Mouse (Mus musculus): ENCODE results near the gene Prr29. TPM values are rescaled to one million over a fixed set of nuclear protein-coding genes. Genes with fewer than 3 reads are reported as not detected.

Prr29 gene
- polyA plus RNA-seq, 1 experiment from 2014 or later: not detected

DNA sequence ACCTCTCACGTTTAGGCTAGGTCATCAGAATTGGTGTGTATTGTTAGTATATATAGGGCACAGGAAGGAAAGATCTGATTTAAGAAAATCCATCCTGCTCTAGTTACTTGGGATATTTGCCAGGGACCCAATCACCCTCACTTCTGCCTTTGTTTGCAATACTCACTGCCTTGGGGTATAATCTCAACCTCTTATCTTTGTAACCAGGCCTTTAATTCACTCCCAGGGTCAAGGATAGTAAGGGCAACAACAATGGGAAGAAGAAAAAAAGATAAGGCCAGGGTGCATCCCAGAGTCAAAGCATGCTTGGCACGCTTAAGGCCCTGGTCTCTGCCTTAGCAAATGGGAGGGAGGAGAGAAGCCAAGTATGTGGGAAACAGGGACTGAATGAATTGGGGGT lies 52.6 kb downstream of the Prr29 start:
- 93% methylated on average over 2 of the region's 2 CpGs for WGBS
- H3K27me3 ChIP-seq: no peaks in the 10 kb centered on the region
- ATAC-seq: no peak
- no peaks in the 10 kb centered on the region for H3K4me1 ChIP-seq
- H3K4me2 ChIP-seq: no peak overlapping the region
- H3K9me3 ChIP-seq (replicated peaks): no peaks in the 10 kb centered on the region
- H3K4me3 ChIP-seq: no peak overlapping the region
- H3K27ac ChIP-seq: no peak overlapping the region
- H3K36me3 ChIP-seq (ENCODE audit: poor library complexity, severe bottlenecking): peaks cover 14% of the 10 kb centered on the region; the same call in 1 of the 2 replicates
- no peak overlapping the region for H3K9ac ChIP-seq

DNA sequence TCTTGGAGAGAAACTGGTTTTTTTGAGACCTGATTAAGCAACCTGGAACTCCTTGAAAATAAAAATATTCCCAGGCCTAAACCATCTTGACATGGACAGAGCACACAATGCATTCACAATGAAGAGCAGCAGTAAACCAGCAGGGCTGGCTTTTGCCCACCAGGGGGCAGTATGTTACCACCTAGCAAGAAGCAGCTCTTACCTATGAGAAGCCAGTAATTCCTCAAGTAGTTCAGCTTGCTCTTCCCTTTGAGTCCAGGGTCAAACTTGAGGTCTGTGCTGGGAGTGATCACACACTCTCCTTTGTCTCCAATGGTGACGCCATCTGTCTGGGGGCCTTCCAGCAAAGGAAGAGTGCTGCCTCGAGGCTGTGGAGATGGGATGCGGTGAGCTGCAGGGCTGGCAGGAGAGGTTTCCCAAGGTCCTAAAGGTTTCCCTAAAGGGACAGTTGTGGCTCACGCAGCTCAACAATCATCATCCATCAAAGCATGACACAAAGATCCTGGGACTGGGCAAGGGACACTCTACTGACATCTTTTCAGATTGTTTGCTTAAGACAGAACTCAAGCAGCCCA lies 53.4 kb downstream of the Prr29 start:
- H3K4me3 ChIP-seq: no peak overlapping the region
- no peaks in the 10 kb centered on the region for H3K27me3 ChIP-seq
- no peak overlapping the region for H3K4me2 ChIP-seq
- H3K36me3 ChIP-seq (ENCODE audit: poor library complexity, severe bottlenecking): peaks cover 19% of the 10 kb centered on the region; the same call in 1 of the 2 replicates
- H3K4me1 ChIP-seq: no peaks in the 10 kb centered on the region
- 49% methylated on average over 4 of the region's 4 CpGs for WGBS
- no peak overlapping the region for H3K27ac ChIP-seq
- ATAC-seq: peak; percentile 61; the same call in 1 of the 2 replicates
- H3K9ac ChIP-seq: no peak overlapping the region
- H3K9me3 ChIP-seq (replicated peaks): no peaks in the 10 kb centered on the region

DNA sequence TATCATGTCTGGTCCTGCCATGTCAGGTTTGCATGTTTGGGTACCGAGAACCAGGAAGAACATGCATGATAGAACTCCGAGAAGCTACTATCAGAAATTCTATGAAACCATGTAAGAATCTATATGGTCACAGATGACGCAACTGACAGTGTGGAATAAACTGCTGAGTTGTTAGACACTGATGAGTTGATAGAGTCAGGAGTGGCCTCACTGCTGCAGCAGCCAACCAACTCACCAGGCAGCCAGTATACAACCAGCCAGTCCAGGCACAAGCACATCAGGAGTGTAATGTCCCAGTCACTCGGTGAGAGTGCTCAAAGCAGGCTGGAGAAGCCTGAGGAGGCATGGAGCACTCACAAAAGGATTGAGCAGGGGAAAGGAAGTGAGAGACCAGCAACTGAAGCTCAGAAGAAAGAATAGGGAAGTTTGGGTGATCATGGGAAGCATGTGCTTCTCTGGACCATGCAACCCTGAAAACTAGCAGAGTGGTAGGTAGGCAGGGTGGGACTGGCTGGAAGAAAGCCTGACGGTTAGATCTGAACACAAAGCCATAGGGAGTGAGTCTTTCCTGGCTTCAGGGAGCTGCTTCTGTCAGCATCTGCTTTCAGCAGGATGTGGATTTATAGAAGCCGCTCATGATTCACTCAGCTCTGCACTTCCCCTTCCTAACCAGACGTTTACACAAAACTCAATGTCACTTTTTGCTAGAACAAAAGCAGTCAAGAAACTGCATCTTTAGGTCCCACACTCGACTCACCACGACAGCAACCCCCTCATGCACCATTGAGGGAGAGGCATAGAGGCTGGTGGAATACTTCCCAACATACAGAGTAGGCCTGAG lies 54.2 kb downstream of the Prr29 start:
- WGBS: 83% methylated on average over 9 of the region's 9 CpGs
- Histone ChIP-seq H3K9me3 (replicated peaks) (no peaks in the 10 kb centered on the region), H3K27ac (no peak overlapping the region), H3K4me2 (no peak overlapping the region), H3K4me1 (no peaks in the 10 kb centered on the region), H3K4me3 (no peak overlapping the region), H3K9ac (no peak overlapping the region), H3K27me3 (no peaks in the 10 kb centered on the region), H3K36me3 (ENCODE audit: poor library complexity, severe bottlenecking) (peaks cover 13% of the 10 kb centered on the region; the same call in 1 of the 2 replicates)
- ATAC-seq: no peak

DNA sequence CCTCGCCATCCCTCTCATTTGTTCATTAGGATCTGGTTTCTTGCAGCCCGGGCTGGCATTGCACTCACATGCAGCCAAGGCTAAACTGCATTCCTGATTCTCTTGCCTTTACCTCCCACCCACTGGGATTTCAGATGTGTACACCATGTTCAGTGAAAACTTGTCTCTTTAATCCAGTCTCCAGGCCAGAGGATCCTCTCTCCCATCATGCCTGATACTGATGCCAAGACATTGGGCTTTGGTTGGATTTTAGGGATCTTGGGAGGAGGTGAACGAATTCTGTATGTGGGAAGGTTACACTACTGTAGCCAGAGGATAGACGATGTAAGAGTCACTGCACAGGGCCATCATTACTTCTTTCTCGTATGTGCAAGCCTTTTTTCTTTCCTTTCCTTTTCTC lies 59.9 kb downstream of the Prr29 start:
- no peak overlapping the region for H3K27ac ChIP-seq
- H3K9me3 ChIP-seq (replicated peaks): no peaks in the 10 kb centered on the region
- ATAC-seq: no peak
- no peak overlapping the region for H3K4me3 ChIP-seq
- no peaks in the 10 kb centered on the region for H3K27me3 ChIP-seq
- H3K4me2 ChIP-seq: no peak overlapping the region
- H3K4me1 ChIP-seq: no peaks in the 10 kb centered on the region
- WGBS: 95% methylated on average over 5 of the region's 5 CpGs
- H3K9ac ChIP-seq: no peak overlapping the region
- 0 out of 2 replicates have a peak, but pooled peaks cover 14% of the 10 kb centered on the region for H3K36me3 ChIP-seq (ENCODE audit: poor library complexity, severe bottlenecking)

DNA sequence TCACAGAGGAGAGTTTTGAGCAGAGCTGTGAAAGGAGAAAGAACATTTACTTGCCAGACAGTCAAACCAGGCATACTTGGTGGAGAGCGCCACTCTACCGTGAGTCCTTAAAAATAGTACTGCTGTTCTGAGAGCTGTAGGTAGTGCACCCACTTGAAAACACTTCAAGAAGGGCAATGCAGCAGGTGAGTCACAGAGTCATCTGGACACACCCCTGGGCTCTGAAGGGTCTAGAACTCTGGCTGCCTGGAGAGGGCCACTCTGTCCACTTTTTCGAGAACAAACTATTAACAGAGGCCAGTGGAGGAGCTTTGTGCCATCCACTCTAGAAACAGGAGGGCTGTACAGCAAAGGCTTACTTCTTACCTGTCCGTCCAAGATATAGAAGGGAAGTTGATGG lies 61.2 kb downstream of the Prr29 start:
- Histone ChIP-seq H3K27ac (no peak overlapping the region), H3K27me3 (no peaks in the 10 kb centered on the region), H3K36me3 (ENCODE audit: poor library complexity, severe bottlenecking) (0 out of 2 replicates have a peak, but pooled peaks cover 11% of the 10 kb centered on the region), H3K4me2 (no peak overlapping the region), H3K9ac (no peak overlapping the region), H3K4me1 (no peaks in the 10 kb centered on the region), H3K9me3 (replicated peaks) (no peaks in the 10 kb centered on the region), H3K4me3 (no peak overlapping the region)
- no peak for ATAC-seq
- WGBS: 97% methylated on average over 4 of the region's 4 CpGs

Other genes starting within 250 kb of the Prr29 start
- gene Gm10840, start 204.6 kb upstream of the Prr29 start, polyA plus RNA-seq (2015; fragmentation: Nextera tagmentation; extraction: Ambion mirVana): not detected in 2 replicates
- gene Limd2, start 204.6 kb upstream of the Prr29 start, polyA plus RNA-seq (2015; fragmentation: Nextera tagmentation; extraction: Ambion mirVana): 253 and 279 TPM in 2 replicates
- gene Strada, start 163.3 kb upstream of the Prr29 start, polyA plus RNA-seq (2015; fragmentation: Nextera tagmentation; extraction: Ambion mirVana): 33.4 and 33.5 TPM in 2 replicates
- gene Ccdc47, start 149.1 kb upstream of the Prr29 start, polyA plus RNA-seq (2015; fragmentation: Nextera tagmentation; extraction: Ambion mirVana): 78.6 and 83.9 TPM in 2 replicates
- 93.0 and 102 TPM in 2 replicates for gene Ddx42, start 148.5 kb upstream of the Prr29 start, polyA plus RNA-seq (2015; fragmentation: Nextera tagmentation; extraction: Ambion mirVana)
- gene Ftsj3, start 109.4 kb upstream of the Prr29 start, polyA plus RNA-seq (2015; fragmentation: Nextera tagmentation; extraction: Ambion mirVana): 46.4 and 52.7 TPM in 2 replicates
- gene Psmc5, start 109.3 kb upstream of the Prr29 start, polyA plus RNA-seq (2015; fragmentation: Nextera tagmentation; extraction: Ambion mirVana): 322 and 348 TPM in 2 replicates
- gene Smarcd2, start 92.5 kb upstream of the Prr29 start, polyA plus RNA-seq (2015; fragmentation: Nextera tagmentation; extraction: Ambion mirVana): 14.2 and 14.3 TPM in 2 replicates
- 0.10 and 0.14 TPM in 2 replicates for gene Tcam1, start 88.8 kb upstream of the Prr29 start, polyA plus RNA-seq (2015; fragmentation: Nextera tagmentation; extraction: Ambion mirVana)
- gene Gh, start 63.6 kb upstream of the Prr29 start, polyA plus RNA-seq (2015; fragmentation: Nextera tagmentation; extraction: Ambion mirVana): not detected in 2 replicates
- gene Cd79b, start 50.7 kb upstream of the Prr29 start, polyA plus RNA-seq (2015; fragmentation: Nextera tagmentation; extraction: Ambion mirVana): 0.27 and 0.49 TPM in 2 replicates
- 0.04 TPM in 1 of 2 replicates, not detected in the other for gene Scn4a, start 12.2 kb upstream of the Prr29 start, polyA plus RNA-seq (2015; fragmentation: Nextera tagmentation; extraction: Ambion mirVana)
- 10.3 and 11.6 TPM in 2 replicates for gene Icam2, start 22.6 kb downstream of the Prr29 start, polyA plus RNA-seq (2015; fragmentation: Nextera tagmentation; extraction: Ambion mirVana)
- 5.6 and 6.3 TPM in 2 replicates for gene Ern1, start 122.4 kb downstream of the Prr29 start, polyA plus RNA-seq (2015; fragmentation: Nextera tagmentation; extraction: Ambion mirVana)
- gene Tex2, start 248.0 kb downstream of the Prr29 start, polyA plus RNA-seq (2015; fragmentation: Nextera tagmentation; extraction: Ambion mirVana): 9.6 and 10.7 TPM in 2 replicates